8 mouse cellular contexts compared by ENCODE assay signal in the genomic region with DNA sequence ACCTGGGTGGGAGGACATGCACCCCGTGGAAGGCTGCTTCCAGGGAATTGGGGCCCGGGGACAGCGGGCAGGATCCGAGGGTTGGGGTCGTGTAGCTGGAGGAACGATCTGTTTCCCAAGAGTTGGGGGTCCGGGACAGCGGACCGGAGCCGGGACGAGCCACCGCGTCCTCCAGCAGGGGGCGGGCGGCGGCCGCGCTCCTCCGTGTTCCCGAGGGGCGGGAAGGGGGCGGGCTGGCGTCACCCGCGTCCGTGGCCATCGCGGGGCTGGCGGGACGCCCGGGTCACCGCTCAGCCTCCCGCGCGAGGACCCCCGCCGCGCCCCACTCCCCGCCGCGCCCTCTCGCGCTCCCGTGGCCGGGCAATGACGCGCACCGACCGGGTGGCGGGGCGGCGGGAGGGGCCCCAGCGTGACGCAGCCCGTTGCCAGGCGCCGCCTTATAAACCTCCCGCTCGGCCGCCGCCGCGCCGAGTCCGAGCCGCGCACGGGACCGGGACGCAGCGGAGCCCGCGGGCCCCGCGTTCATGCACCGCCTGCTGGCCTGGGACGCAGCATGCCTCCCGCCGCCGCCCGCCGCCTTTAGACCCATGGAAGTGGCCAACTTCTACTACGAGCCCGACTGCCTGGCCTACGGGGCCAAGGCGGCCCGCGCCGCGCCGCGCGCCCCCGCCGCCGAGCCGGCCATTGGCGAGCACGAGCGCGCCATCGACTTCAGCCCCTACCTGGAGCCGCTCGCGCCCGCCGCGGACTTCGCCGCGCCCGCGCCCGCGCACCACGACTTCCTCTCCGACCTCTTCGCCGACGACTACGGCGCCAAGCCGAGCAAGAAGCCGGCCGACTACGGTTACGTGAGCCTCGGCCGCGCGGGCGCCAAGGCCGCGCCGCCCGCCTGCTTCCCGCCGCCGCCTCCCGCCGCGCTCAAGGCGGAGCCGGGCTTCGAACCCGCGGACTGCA. TPM values are rescaled to one million over a fixed set of nuclear protein-coding genes. Genes with fewer than 3 reads are reported as not detected.
DNase-seq lines count a peak whose midpoint lies in the region; ATAC-seq and TF ChIP-seq lines count a peak whose summit lies in the region.

Cebpb (plus strand) TSS at position 418 of the 954 bp plus-strand sequence.

- H3K4me2 ChIP-seq in heart, embryonic 14.5 days (ENCODE audit: low read length), result peak within 1 kb of the TSS; percentile 98
- peak within 1 kb of the TSS; percentile 92 for H3K4me2 ChIP-seq in liver, embryonic 13.5 days

- peak; percentile 55 for ATAC-seq in heart, embryonic 14.5 days (ENCODE audit: insufficient number of reproducible peaks, insufficient read depth, low FRiP score, low read depth)
- ATAC-seq in liver, embryonic 13.5 days (ENCODE audit: low read depth), result peak; percentile 70

- peaks cover 6 to 9% of the 10 kb centered on the region in 2 experiments; a peak in 3 of 4 replicates for H3K4me1 ChIP-seq in heart, embryonic 14.5 days (ENCODE audit: control insufficient read depth in 2 of 2, insufficient read depth in 2 of 2, low read length in 2 of 2)
- peaks cover 60% of the 10 kb centered on the region for H3K4me1 ChIP-seq in liver, embryonic 13.5 days (replicated peaks)

- no peaks in the 10 kb centered on the region for H3K36me3 ChIP-seq in heart, embryonic 14.5 days (ENCODE audit: control insufficient read depth, insufficient read depth, low read length)
- no peaks in the 10 kb centered on the region for H3K36me3 ChIP-seq in liver, embryonic 13.5 days
- no peaks in the 10 kb centered on the region for H3K36me3 ChIP-seq in splenic B cell, adult 2 months (ENCODE audit: control insufficient read depth, insufficient read depth, low read length, poor library complexity, severe bottlenecking)

- peak within 1 kb of the TSS; percentile 56 to 79 for H3K27ac ChIP-seq in heart, embryonic 14.5 days (replicated peaks in 1 of 2; ENCODE audit: control insufficient read depth in 1 of 2, insufficient read depth in 1 of 2, low read depth in 2 of 2, low read length in 2 of 2)
- peak within 1 kb of the TSS; percentile 80 for H3K27ac ChIP-seq in liver, embryonic 13.5 days

- peak within 1 kb of the TSS; percentile 63 to 74 for H3K4me3 ChIP-seq in heart, embryonic 14.5 days (ENCODE audit: control insufficient read depth in 1 of 2, insufficient read depth in 1 of 2, low read depth in 1 of 2, low read length in 2 of 2)
- peak within 1 kb of the TSS; percentile 73 for H3K4me3 ChIP-seq in liver, embryonic 13.5 days (replicated peaks)

- under 1% methylated on average over 99 of the region's 147 CpGs for WGBS in heart, embryonic 14.5 days
- WGBS in liver, embryonic 13.5 days (ENCODE audit: insufficient replicate concordance), result under 1% methylated on average over 132 of the region's 147 CpGs

- 0 out of 2 replicates have a peak, but pooled peaks cover 9% of the 10 kb centered on the region for H3K27me3 ChIP-seq in heart, embryonic 14.5 days (ENCODE audit: control insufficient read depth, insufficient read depth, low read length)
- peaks cover 48% of the 10 kb centered on the region for H3K27me3 ChIP-seq in liver, embryonic 13.5 days
- no peaks in the 10 kb centered on the region for H3K27me3 ChIP-seq in splenic B cell, adult 2 months (ENCODE audit: control insufficient read depth, insufficient read depth, low read length, poor library complexity, severe bottlenecking)

- H3K9ac ChIP-seq in heart, embryonic 14.5 days (ENCODE audit: low read length), result peak within 1 kb of the TSS; percentile 84
- H3K9ac ChIP-seq in liver, embryonic 13.5 days, result peak within 1 kb of the TSS; percentile 77

- DNase-seq in CD4-positive helper T cell, adult 2 months (ENCODE audit: low read depth, low spot score), result peak; percentile 86
- peak; percentile 55 for DNase-seq in brain, embryonic 14.5 days (ENCODE audit: low read depth)
- peak; percentile 62 for DNase-seq in fibroblast of lung, adult 2 months (ENCODE audit: low read depth)
- DNase-seq in kidney, postnatal 10 days, result peak; percentile 92
- peak; percentile 67 for DNase-seq in liver, embryonic 13.5 days
- peak; percentile 88 for DNase-seq in naive thymus-derived CD4-positive, alpha-beta T cell, adult 2 months (ENCODE audit: low read depth)
- peak; percentile 85 for DNase-seq in splenic B cell, adult 2 months (ENCODE audit: low read depth, low spot score)

- H3K9me3 ChIP-seq in heart, embryonic 14.5 days (ENCODE audit: control insufficient read depth, low read length), result no peaks in the 10 kb centered on the region
- no peaks in the 10 kb centered on the region for H3K9me3 ChIP-seq in liver, embryonic 13.5 days (replicated peaks)

- peak; percentile 62; the same call in 1 of the 2 replicates for TF ChIP-seq CTCF in brain, embryonic 14.5 days (IDR thresholded peaks at IDR 0.05; ENCODE audit: borderline replicate concordance, extremely low read depth, insufficient read depth, insufficient read length)

- no peak for TF ChIP-seq POLR2A in brain, embryonic 14.5 days (IDR thresholded peaks at IDR 0.05; ENCODE audit: borderline replicate concordance, extremely low read depth, insufficient read depth, insufficient read length, poor library complexity, severe bottlenecking)

RNA-seq across cellular contexts. Expression of gene Cebpb, which starts in this region (rescaled TPM):
- 5.8 and 6.5 TPM in 2 replicates for polyA plus RNA-seq in brain, embryonic 14.5 days (2012; rRNA removed)
- 14.2 and 17.0 TPM in 2 replicates for polyA plus RNA-seq in heart, embryonic 14.5 days (2014; fragmentation: Nextera tagmentation; extraction: Ambion mirVana)
- 6.3 and 7.4 TPM in 2 replicates for polyA plus RNA-seq in liver, embryonic 13.5 days (2015; fragmentation: Nextera tagmentation; extraction: Ambion mirVana)

Comparison
In these comparisons a context has a peak if more than half of its experiments do, and no peak if none do; other contexts are left out.
1. Peak in every context shown above with its lines: DNase-seq, ATAC-seq, H3K4me3 ChIP-seq and H3K27ac ChIP-seq.